Mouse (Mus musculus) hindbrain, embryonic 16.5 days (tissue): Measurements from ENCODE around the gene Vmn2r9. TPM values are rescaled to one million over a fixed set of nuclear protein-coding genes. Genes with fewer than 3 reads are reported as not detected.

Source experiments
- polyA plus RNA-seq: library from polyadenylated mRNA; unstranded; fragments of >200 nt; fragmentation: Nextera tagmentation; extraction: Ambion mirVana; gene quantifications from 2 replicates; pipeline ENCODE4 v1.2.1, GENCODE M21; 2015

Vmn2r9 gene
- polyA plus RNA-seq, 1 experiment from 2014 or later, result not detected

Other genes with a start within 250 kb of the Vmn2r9 start
- gene Gak, start 222.8 kb downstream of the Vmn2r9 start, polyA plus RNA-seq, result 47.5 and 56.5 TPM in 2 replicates
- gene Tmem175, start 222.8 kb downstream of the Vmn2r9 start, polyA plus RNA-seq, result 28.6 and 30.9 TPM in 2 replicates
- gene Idua, start 192.3 kb downstream of the Vmn2r9 start, polyA plus RNA-seq, result 13.3 and 13.7 TPM in 2 replicates
- gene Dgkq, start 182.9 kb downstream of the Vmn2r9 start, polyA plus RNA-seq, result 26.6 and 33.4 TPM in 2 replicates
- gene Slc26a1, start 177.0 kb downstream of the Vmn2r9 start, polyA plus RNA-seq, result 3.6 and 3.9 TPM in 2 replicates
- 4.7 and 4.8 TPM in 2 replicates for gene Fgfrl1, start 160.2 kb downstream of the Vmn2r9 start, polyA plus RNA-seq
- 0.25 TPM in 1 of 2 replicates, not detected in the other for gene Rnf212, start 77.6 kb downstream of the Vmn2r9 start, polyA plus RNA-seq
- not detected in 2 replicates for gene Tmed11, start 57.2 kb downstream of the Vmn2r9 start, polyA plus RNA-seq
- not detected in 2 replicates for gene Vmn2r8, start 43.8 kb downstream of the Vmn2r9 start, polyA plus RNA-seq
- gene Vmn2r10, start 153.9 kb upstream of the Vmn2r9 start, polyA plus RNA-seq, result not detected in 2 replicates
- gene Vmn2r11, start 207.0 kb upstream of the Vmn2r9 start, polyA plus RNA-seq, result not detected in 2 replicates
- not detected in 2 replicates for gene Vmn2r12, start 245.3 kb upstream of the Vmn2r9 start, polyA plus RNA-seq